Mouse (Mus musculus) limb, embryonic 13.5 days (tissue): ENCODE measurements around the gene Rpusd3. TPM values are rescaled to one million over a fixed set of nuclear protein-coding genes. Genes with fewer than 3 reads are reported as not detected.
A peak's percentile ranks its signal among the peaks of the same experiment; 100 is the strongest.

Experiments
- ATAC-seq: fragments of 200-750 bp; cut with Nextera tagmentation; 2 replicates; pipeline ENCODE4 v1.8.0; 2017; ENCODE audit warnings: low read depth, moderate number of reproducible peaks, moderate TSS enrichment; ENCODE audit not compliant: low FRiP score
- H3K27ac ChIP-seq: fragments of 300-500 bp; sonication (generic); 2 replicates; pipeline ENCODE4 v1.5.1; 2015; ENCODE audit warnings: inconsistent platforms, mild to moderate bottlenecking, moderate library complexity
- H3K27me3 ChIP-seq: fragments of 300-500 bp; sonication (generic); 2 replicates; pipeline ENCODE4 v1.6.1; 2015; ENCODE audit warnings: mild to moderate bottlenecking, inconsistent platforms
- H3K36me3 ChIP-seq: fragments of 300-500 bp; sonication (generic); 2 replicates; pipeline ENCODE4 v1.6.1; 2015; ENCODE audit warnings: inconsistent platforms, mild to moderate bottlenecking, moderate library complexity
- H3K4me1 ChIP-seq: fragments of 300-500 bp; sonication (generic); 2 replicates; pipeline ENCODE4 v1.6.1; 2015; ENCODE audit warnings: inconsistent platforms
- H3K4me2 ChIP-seq: fragments of 300-500 bp; sonication (generic); replicated peaks from 2 replicates; pipeline ENCODE4 v1.6.1; 2015; ENCODE audit warnings: inconsistent platforms, mild to moderate bottlenecking, moderate library complexity
- H3K4me3 ChIP-seq: fragments of 300-500 bp; sonication (generic); 2 replicates; pipeline ENCODE4 v1.5.1; 2015; ENCODE audit warnings: moderate library complexity, mild to moderate bottlenecking, inconsistent platforms
- H3K9ac ChIP-seq: fragments of 300-500 bp; sonication (generic); 2 replicates; pipeline ENCODE4 v1.6.1; 2015; ENCODE audit warnings: mild to moderate bottlenecking, inconsistent platforms
- H3K9me3 ChIP-seq: fragments of 300-500 bp; sonication (generic); 2 replicates; pipeline ENCODE4 v1.6.1; 2016; ENCODE audit warnings: inconsistent platforms
- WGBS: fragments of 180-500 bp; shearing (Covaris S2); methylation state at CpG from one replicate; pipeline ENCODE4 v1.1.7; 2015; 5-methylcytosine and 5-hydroxymethylcytosine counted together
- polyA plus RNA-seq: library from polyadenylated mRNA; unstranded; fragments of >200 nt; fragmentation: Nextera tagmentation; extraction: Ambion mirVana; gene quantifications from 2 replicates; pipeline ENCODE4 v1.2.1, GENCODE M21; 2015

Rpusd3 gene
- polyA plus RNA-seq, 1 experiment from 2014 or later: 27.1 TPM

GRCm38 (mm10) chr6:113426696-113427095, 7.6 kb upstream of the Rpusd3 start:
- Histone ChIP-seq H3K9ac (no peak overlapping the region), H3K9me3 (peaks cover 4% of the 10 kb centered on the region), H3K36me3 (no peaks in the 10 kb centered on the region), H3K4me2 (no peak overlapping the region), H3K4me3 (no peak overlapping the region), H3K27me3 (no peaks in the 10 kb centered on the region), H3K4me1 (no peaks in the 10 kb centered on the region), H3K27ac (no peak overlapping the region)
- no peak for ATAC-seq
- WGBS: 87% methylated on average over 4 of the region's 4 CpGs

- no peak overlapping the region for H3K27ac ChIP-seq
- H3K27me3 ChIP-seq: no peaks in the 10 kb centered on the region
- no peak for ATAC-seq
- peaks cover 4% of the 10 kb centered on the region for H3K9me3 ChIP-seq
- H3K4me2 ChIP-seq: no peak overlapping the region
- WGBS: 83% methylated on average over 7 of the region's 7 CpGs
- no peak overlapping the region for H3K4me3 ChIP-seq
- peaks cover 3% of the 10 kb centered on the region; the same call in 1 of the 2 replicates for H3K4me1 ChIP-seq
- H3K9ac ChIP-seq: no peak overlapping the region
- no peaks in the 10 kb centered on the region for H3K36me3 ChIP-seq
Measured at GRCm38 (mm10) chr6:113424187-113424586, 5.0 kb upstream of the Rpusd3 start.

GRCm38 (mm10) chr6:113423000-113423399, 3.9 kb upstream of the Rpusd3 start:
- 73% methylated on average over 4 of the region's 4 CpGs for WGBS

GRCm38 (mm10) chr6:113418441-113419198, 520 bp downstream of the Rpusd3 start:
- Histone ChIP-seq H3K9me3 (no peaks in the 10 kb centered on the region), H3K9ac (peak overlapping the region; percentile 81), H3K4me1 (peaks cover 20% of the 10 kb centered on the region), H3K4me3 (peak overlapping the region; percentile 68), H3K27ac (peak overlapping the region; percentile 69; the same call in 1 of the 2 replicates), H3K27me3 (no peaks in the 10 kb centered on the region), H3K4me2 (peak overlapping the region; percentile 94), H3K36me3 (peaks cover 34% of the 10 kb centered on the region)
- WGBS: 11% methylated on average over 16 of the region's 16 CpGs
- ATAC-seq: peak; percentile 62

More at GRCm38 (mm10) chr6:113423000-113423399, 3.9 kb upstream of the Rpusd3 start:
- ATAC-seq: no peak
- no peaks in the 10 kb centered on the region for H3K36me3 ChIP-seq
- H3K9me3 ChIP-seq: peaks cover 4% of the 10 kb centered on the region
- no peak overlapping the region for H3K4me3 ChIP-seq
- H3K4me1 ChIP-seq: peaks cover 10% of the 10 kb centered on the region
- no peak overlapping the region for H3K27ac ChIP-seq
- H3K27me3 ChIP-seq: no peaks in the 10 kb centered on the region
- H3K9ac ChIP-seq: no peak overlapping the region
- H3K4me2 ChIP-seq: no peak overlapping the region

- Histone ChIP-seq H3K9me3 (no peaks in the 10 kb centered on the region), H3K4me2 (no peak overlapping the region), H3K9ac (no peak overlapping the region), H3K4me1 (peaks cover 20% of the 10 kb centered on the region), H3K36me3 (peaks cover 40% of the 10 kb centered on the region), H3K4me3 (no peak overlapping the region), H3K27ac (no peak overlapping the region), H3K27me3 (no peaks in the 10 kb centered on the region)
- no peak for ATAC-seq
- 80% methylated on average over 5 of the region's 5 CpGs for WGBS
Measured at GRCm38 (mm10) chr6:113416416-113416815, 2.7 kb downstream of the Rpusd3 start.

- Histone ChIP-seq H3K27me3 (no peaks in the 10 kb centered on the region), H3K9me3 (no peaks in the 10 kb centered on the region), H3K27ac (no peak overlapping the region), H3K9ac (no peak overlapping the region), H3K36me3 (peaks cover 45% of the 10 kb centered on the region), H3K4me1 (peaks cover 3% of the 10 kb centered on the region; the same call in 1 of the 2 replicates), H3K4me2 (no peak overlapping the region), H3K4me3 (no peak overlapping the region)
- 62% methylated on average over 1 of the region's 1 CpGs for WGBS
- ATAC-seq: no peak
Measured at GRCm38 (mm10) chr6:113410001-113410400, 9.1 kb downstream of the Rpusd3 start.

GRCm38 (mm10) chr6:113406683-113407082, 12.5 kb downstream of the Rpusd3 start:
- Histone ChIP-seq H3K4me1 (peaks cover 3% of the 10 kb centered on the region; the same call in 1 of the 2 replicates), H3K9ac (no peak overlapping the region), H3K27ac (no peak overlapping the region), H3K36me3 (peaks cover 26% of the 10 kb centered on the region), H3K27me3 (no peaks in the 10 kb centered on the region), H3K4me3 (no peak overlapping the region), H3K9me3 (no peaks in the 10 kb centered on the region), H3K4me2 (no peak overlapping the region)
- ATAC-seq: no peak
- WGBS: 72% methylated on average over 9 of the region's 9 CpGs

GRCm38 (mm10) chr6:113405483-113405882, 13.7 kb downstream of the Rpusd3 start:
- WGBS: 84% methylated on average over 6 of the region's 6 CpGs
- Histone ChIP-seq H3K36me3 (peaks cover 24% of the 10 kb centered on the region), H3K4me3 (no peak overlapping the region), H3K4me1 (peaks cover 3% of the 10 kb centered on the region; the same call in 1 of the 2 replicates), H3K9me3 (no peaks in the 10 kb centered on the region), H3K27ac (no peak overlapping the region), H3K4me2 (no peak overlapping the region), H3K9ac (no peak overlapping the region), H3K27me3 (no peaks in the 10 kb centered on the region)
- no peak for ATAC-seq

GRCm38 (mm10) chr6:113404649-113405448, 14.3 kb downstream of the Rpusd3 start:
- Histone ChIP-seq H3K27ac (no peak overlapping the region), H3K4me3 (no peak overlapping the region), H3K27me3 (no peaks in the 10 kb centered on the region), H3K9me3 (no peaks in the 10 kb centered on the region), H3K4me1 (peaks cover 3% of the 10 kb centered on the region; the same call in 1 of the 2 replicates), H3K9ac (no peak overlapping the region), H3K4me2 (no peak overlapping the region), H3K36me3 (peaks cover 24% of the 10 kb centered on the region)
- 76% methylated on average over 12 of the region's 12 CpGs for WGBS
- no peak; the same call in 1 of the 2 replicates for ATAC-seq

GRCm38 (mm10) chr6:113402094-113402493, 17.0 kb downstream of the Rpusd3 start:
- Histone ChIP-seq H3K4me2 (no peak overlapping the region), H3K4me1 (no peaks in the 10 kb centered on the region), H3K9ac (no peak overlapping the region), H3K36me3 (peaks cover 9% of the 10 kb centered on the region), H3K4me3 (no peak overlapping the region), H3K27me3 (no peaks in the 10 kb centered on the region), H3K9me3 (no peaks in the 10 kb centered on the region), H3K27ac (no peak overlapping the region)
- no peak for ATAC-seq
- WGBS: 92% methylated on average over 13 of the region's 13 CpGs

- Histone ChIP-seq H3K27ac (no peak overlapping the region), H3K4me1 (peaks cover 19% of the 10 kb centered on the region), H3K9ac (no peak overlapping the region), H3K9me3 (no peaks in the 10 kb centered on the region), H3K4me2 (no peak overlapping the region), H3K36me3 (peaks cover 10% of the 10 kb centered on the region), H3K4me3 (no peak overlapping the region), H3K27me3 (no peaks in the 10 kb centered on the region)
- ATAC-seq: no peak
- WGBS: 85% methylated on average over 10 of the region's 10 CpGs
Measured at GRCm38 (mm10) chr6:113396270-113397030, 22.7 kb downstream of the Rpusd3 start.

GRCm38 (mm10) chr6:113395501-113395900, 23.6 kb downstream of the Rpusd3 start:
- no peak overlapping the region for H3K9ac ChIP-seq
- peaks cover 19% of the 10 kb centered on the region for H3K4me1 ChIP-seq
- no peak for ATAC-seq
- 88% methylated on average over 6 of the region's 6 CpGs for WGBS
- H3K9me3 ChIP-seq: no peaks in the 10 kb centered on the region
- H3K27me3 ChIP-seq: no peaks in the 10 kb centered on the region
- H3K4me3 ChIP-seq: no peak overlapping the region
- H3K4me2 ChIP-seq: no peak overlapping the region
- H3K27ac ChIP-seq: no peak overlapping the region
- H3K36me3 ChIP-seq: peaks cover 17% of the 10 kb centered on the region
